Mouse (Mus musculus) midbrain, embryonic 11.5 days (tissue): Measurements from ENCODE around the gene Tyk2. TPM values are rescaled to one million over a fixed set of nuclear protein-coding genes. Genes with fewer than 3 reads are reported as not detected.

ENCODE experiments used
- ATAC-seq: fragments of 200-750 bp; cut with Nextera tagmentation; 2 replicates; pipeline ENCODE4 v1.8.0; 2017; ENCODE audit warnings: moderate TSS enrichment, moderate library complexity; ENCODE audit not compliant: low FRiP score
- DNase-seq: peaks from one replicate; pipeline ENCODE4 v3.0.0; 2015; ENCODE audit warnings: low spot score; ENCODE audit errors: missing footprints
- H3K27ac ChIP-seq: fragments of 300-500 bp; sonication (generic); 2 replicates; pipeline ENCODE4 v1.5.1; 2014; ENCODE audit warnings: low read depth, low read length
- H3K27me3 ChIP-seq: fragments of 300-500 bp; sonication (generic); 2 replicates; pipeline ENCODE4 v1.6.1; 2014; ENCODE audit warnings: mild to moderate bottlenecking, low read length, moderate library complexity, mixed read lengths; ENCODE audit not compliant: control insufficient read depth, insufficient read depth
- H3K36me3 ChIP-seq: fragments of 300-500 bp; sonication (generic); 2 replicates; pipeline ENCODE4 v1.6.1; 2014; ENCODE audit warnings: mild to moderate bottlenecking, low read length, moderate library complexity, mixed read lengths; ENCODE audit not compliant: control insufficient read depth, insufficient read depth
- H3K4me1 ChIP-seq: fragments of 300-500 bp; sonication (generic); 2 replicates; pipeline ENCODE4 v1.6.1; 2014; ENCODE audit warnings: low read length; ENCODE audit not compliant: control insufficient read depth, insufficient read depth
- H3K4me2 ChIP-seq: fragments of 300-500 bp; sonication (generic); 2 replicates; pipeline ENCODE4 v1.6.1; 2014; ENCODE audit warnings: mild to moderate bottlenecking, moderate library complexity
- H3K4me3 ChIP-seq: fragments of 300-500 bp; sonication (generic); 2 replicates; pipeline ENCODE4 v1.5.1; 2014; ENCODE audit warnings: low read depth, low read length
- H3K9ac ChIP-seq: fragments of 300-500 bp; sonication (generic); 2 replicates; pipeline ENCODE4 v1.6.1; 2014; ENCODE audit warnings: low read length
- H3K9me3 ChIP-seq: fragments of 300-500 bp; sonication (generic); 2 replicates; pipeline ENCODE4 v1.6.1; 2016; ENCODE audit warnings: low read length; ENCODE audit not compliant: control insufficient read depth
- WGBS: fragments of 180-500 bp; shearing (Covaris S2); extraction: QIAGEN DNeasy Blood & Tissue Kit; methylation state at CpG from one replicate; pipeline ENCODE4 v1.1.7; 2014; 5-methylcytosine and 5-hydroxymethylcytosine counted together
- polyA plus RNA-seq: library from polyadenylated mRNA; unstranded; fragments of >200 nt; fragmentation: Nextera tagmentation; extraction: Ambion mirVana; gene quantifications from 2 replicates; pipeline ENCODE4 v1.2.1, GENCODE M21; 2014

The Tyk2 gene
- polyA plus RNA-seq, 1 experiment from 2014 or later, result 6.1 TPM

DNA sequence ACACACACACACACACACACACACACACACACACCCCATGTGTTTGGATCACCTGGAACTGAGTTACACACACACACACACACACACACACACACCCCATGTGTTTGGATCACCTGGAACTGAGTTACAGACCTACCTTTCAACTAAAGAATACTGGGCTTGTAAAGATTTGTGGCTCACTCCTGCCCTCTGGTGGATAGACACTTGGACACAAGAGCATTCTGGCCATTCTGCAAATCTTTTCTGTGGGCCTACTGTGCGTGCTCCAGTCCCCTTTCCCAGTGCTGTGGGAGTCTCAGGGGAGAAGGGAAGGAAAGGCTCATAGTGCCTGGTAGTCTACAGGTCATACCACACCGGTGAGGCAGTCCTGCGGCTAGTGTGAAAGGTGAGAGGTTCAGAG, 6.2 kb upstream of the Tyk2 start:
- Histone ChIP-seq H3K4me2 (no peak overlapping the region), H3K4me3 (no peak overlapping the region), H3K9me3 (no peaks in the 10 kb centered on the region), H3K4me1 (no peaks in the 10 kb centered on the region), H3K27ac (no peak overlapping the region), H3K36me3 (peaks cover 28% of the 10 kb centered on the region), H3K27me3 (no peaks in the 10 kb centered on the region), H3K9ac (no peak overlapping the region)
- ATAC-seq, result 0 out of 2 replicates have a peak, but pooled peaks have one; percentile 26
- DNase-seq, result peak; percentile 93
- 57% methylated on average over 3 of the region's 3 CpGs for WGBS

DNA sequence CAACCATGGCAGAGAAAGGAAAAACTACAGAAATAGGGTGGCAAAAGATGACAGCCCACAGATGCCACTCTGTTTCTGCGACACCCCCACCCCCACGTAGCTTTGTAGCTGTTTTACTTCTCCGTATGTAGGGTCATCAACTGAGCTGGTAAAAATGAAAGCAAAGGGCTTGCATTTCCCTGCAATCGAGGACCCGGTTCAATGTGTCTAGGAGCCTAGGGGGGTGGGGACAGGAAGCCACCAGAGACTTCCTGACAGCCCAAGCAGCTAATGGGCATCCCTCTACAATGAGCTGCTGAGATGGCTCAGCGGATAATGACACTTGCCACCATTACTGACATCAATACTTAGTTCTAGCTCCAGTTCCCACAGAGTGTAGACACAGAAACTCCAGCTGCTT, 5.4 kb upstream of the Tyk2 start:
- H3K4me1 ChIP-seq, result no peaks in the 10 kb centered on the region
- no peaks in the 10 kb centered on the region for H3K9me3 ChIP-seq
- no peak for DNase-seq
- peaks cover 22% of the 10 kb centered on the region for H3K36me3 ChIP-seq
- no peak overlapping the region for H3K27ac ChIP-seq
- H3K9ac ChIP-seq, result no peak overlapping the region
- 90% methylated on average over 6 of the region's 6 CpGs for WGBS
- H3K27me3 ChIP-seq, result no peaks in the 10 kb centered on the region
- H3K4me2 ChIP-seq, result no peak overlapping the region
- no peak for ATAC-seq
- no peak overlapping the region for H3K4me3 ChIP-seq

DNA sequence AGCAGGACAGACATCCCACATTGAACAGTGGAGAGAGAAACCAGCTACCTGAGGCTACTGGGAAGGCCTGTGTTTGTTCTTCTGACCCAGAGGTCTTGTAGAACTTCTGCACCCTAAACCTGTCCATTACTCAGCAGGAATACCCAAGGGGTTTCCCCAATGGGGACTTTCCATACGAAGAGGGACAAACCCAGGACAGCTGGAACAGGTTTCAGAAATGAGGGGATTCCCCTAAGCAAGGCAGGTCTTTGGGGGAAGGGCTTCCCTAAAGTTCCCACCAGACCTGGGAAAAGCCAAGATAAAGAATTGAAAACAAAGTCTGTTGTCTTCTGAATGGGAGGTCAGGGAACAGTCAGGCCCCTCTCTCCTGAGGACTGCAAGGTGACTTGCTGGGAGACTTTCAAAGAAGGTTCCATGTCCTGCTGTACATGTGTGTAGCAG, 4.9 kb upstream of the Tyk2 start:
- no peak for ATAC-seq
- Histone ChIP-seq H3K4me2 (no peak overlapping the region), H3K9ac (no peak overlapping the region), H3K27ac (no peak overlapping the region), H3K27me3 (no peaks in the 10 kb centered on the region), H3K36me3 (peaks cover 18% of the 10 kb centered on the region), H3K9me3 (no peaks in the 10 kb centered on the region), H3K4me3 (no peak overlapping the region), H3K4me1 (no peaks in the 10 kb centered on the region)
- no peak for DNase-seq
- WGBS, result 78% methylated on average over 1 of the region's 1 CpGs

DNA sequence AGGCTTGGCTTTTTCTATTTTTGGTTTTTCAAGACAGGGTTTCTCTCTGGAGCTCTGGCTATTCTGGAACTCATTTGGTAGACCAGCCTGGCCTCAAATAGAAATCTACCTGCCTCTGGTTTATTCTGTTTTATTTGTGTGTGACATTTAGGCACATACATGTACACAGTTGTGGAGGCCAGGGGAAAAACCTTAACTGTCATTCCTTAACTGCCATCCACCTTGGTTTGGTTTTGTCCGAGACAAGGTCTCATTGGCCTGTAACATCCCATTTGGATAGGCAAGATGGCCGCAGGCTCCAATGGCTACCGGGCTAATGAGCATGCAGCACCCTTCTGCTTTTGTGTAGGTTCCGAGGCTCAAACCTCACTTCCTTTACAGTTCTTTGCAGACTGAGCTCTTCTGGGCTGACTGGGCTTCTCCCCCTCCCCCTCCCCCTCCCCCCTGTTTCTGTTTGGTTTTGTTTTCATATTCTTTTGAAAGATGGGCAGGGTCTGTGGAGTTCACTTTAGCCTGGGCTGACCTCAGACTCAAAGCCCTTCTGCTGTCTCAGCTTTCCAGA, 4.4 kb upstream of the Tyk2 start:
- Histone ChIP-seq H3K36me3 (peaks cover 13% of the 10 kb centered on the region), H3K9me3 (no peaks in the 10 kb centered on the region), H3K27ac (no peak overlapping the region), H3K4me3 (no peak overlapping the region), H3K4me2 (no peak overlapping the region), H3K9ac (no peak overlapping the region), H3K4me1 (0 out of 2 replicates have a peak, but pooled peaks cover 3% of the 10 kb centered on the region), H3K27me3 (no peaks in the 10 kb centered on the region)
- 76% methylated on average over 4 of the region's 4 CpGs for WGBS
- DNase-seq (no peak), ATAC-seq (no peak)

DNA sequence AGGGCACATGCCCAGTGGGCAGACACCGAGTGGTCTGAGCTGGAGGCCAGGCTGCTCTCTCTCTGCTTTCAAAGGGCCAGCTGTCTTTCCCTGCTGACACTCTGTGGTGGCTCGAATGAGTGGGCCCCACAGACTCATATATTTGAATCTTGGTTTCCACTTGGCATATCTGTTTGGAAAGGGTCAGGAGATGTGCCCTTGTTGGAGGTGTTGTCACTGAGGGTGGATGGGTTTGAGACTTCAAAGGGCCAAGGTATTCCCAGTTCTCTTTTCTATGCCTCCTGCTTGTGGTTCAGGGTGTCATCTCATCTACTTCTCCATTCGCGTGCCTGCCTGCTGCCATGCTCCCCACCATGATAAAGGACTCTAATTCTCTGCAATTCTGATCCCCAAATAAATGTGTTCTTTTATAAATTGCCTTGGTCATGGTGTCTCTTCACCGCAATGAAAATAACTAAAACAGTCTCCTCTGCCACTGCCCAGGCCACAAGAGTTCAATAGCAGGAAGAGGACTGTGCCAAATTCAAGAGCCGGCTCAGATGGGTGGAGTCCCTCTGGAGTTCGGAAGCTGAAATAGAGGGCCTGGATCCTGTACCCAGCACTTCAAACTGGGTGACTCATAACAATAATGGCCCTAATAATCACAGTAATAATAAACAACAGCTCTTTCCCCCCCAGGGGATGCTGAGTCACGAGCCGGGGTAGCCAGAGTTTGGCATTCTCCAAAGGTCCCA, 3.7 kb upstream of the Tyk2 start:
- Histone ChIP-seq H3K9ac (no peak overlapping the region), H3K9me3 (no peaks in the 10 kb centered on the region), H3K4me3 (no peak overlapping the region), H3K36me3 (peaks cover 7% of the 10 kb centered on the region; the same call in 1 of the 2 replicates), H3K4me2 (no peak overlapping the region), H3K4me1 (0 out of 2 replicates have a peak, but pooled peaks cover 4% of the 10 kb centered on the region), H3K27me3 (no peaks in the 10 kb centered on the region), H3K27ac (no peak overlapping the region)
- ATAC-seq (no peak), DNase-seq (no peak)
- 78% methylated on average over 9 of the region's 9 CpGs for WGBS

DNA sequence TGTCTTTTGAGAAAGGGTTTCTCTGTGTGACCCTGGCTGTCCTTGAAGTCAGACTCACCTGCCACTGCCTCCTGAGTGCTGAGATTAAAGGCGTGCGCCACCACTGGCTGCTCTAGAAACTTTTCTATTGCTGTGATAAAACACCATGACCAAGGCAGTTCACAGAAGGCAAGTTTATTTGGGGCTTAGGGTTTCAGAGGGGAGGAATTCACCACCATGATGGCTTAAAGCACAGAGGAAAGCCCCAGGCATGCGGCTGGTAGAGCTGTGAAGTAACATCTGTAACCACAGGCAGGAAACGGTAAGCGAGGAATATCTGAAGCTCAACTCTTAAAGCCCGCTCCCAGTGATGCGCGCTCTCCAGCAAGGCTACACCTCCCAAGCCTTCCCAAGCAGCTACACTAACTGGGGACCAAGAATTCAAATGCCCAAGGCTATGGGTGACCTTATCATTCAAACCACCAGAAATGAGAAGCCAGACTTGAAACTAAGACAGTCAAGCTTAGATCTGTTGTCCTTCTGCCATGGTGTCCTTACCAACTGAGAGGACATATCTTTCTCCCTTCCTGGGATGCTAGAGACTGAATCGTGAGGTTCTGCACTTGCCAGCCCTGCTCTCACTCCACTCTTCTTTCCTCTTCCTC, 2.1 kb upstream of the Tyk2 start:
- Histone ChIP-seq H3K9me3 (no peaks in the 10 kb centered on the region), H3K27me3 (no peaks in the 10 kb centered on the region), H3K36me3 (no peaks in the 10 kb centered on the region), H3K9ac (no peak overlapping the region), H3K4me2 (no peak overlapping the region), H3K4me1 (0 out of 2 replicates have a peak, but pooled peaks cover 4% of the 10 kb centered on the region), H3K4me3 (no peak overlapping the region), H3K27ac (no peak overlapping the region)
- no peak for DNase-seq
- ATAC-seq, result no peak
- 83% methylated on average over 9 of the region's 9 CpGs for WGBS

DNA sequence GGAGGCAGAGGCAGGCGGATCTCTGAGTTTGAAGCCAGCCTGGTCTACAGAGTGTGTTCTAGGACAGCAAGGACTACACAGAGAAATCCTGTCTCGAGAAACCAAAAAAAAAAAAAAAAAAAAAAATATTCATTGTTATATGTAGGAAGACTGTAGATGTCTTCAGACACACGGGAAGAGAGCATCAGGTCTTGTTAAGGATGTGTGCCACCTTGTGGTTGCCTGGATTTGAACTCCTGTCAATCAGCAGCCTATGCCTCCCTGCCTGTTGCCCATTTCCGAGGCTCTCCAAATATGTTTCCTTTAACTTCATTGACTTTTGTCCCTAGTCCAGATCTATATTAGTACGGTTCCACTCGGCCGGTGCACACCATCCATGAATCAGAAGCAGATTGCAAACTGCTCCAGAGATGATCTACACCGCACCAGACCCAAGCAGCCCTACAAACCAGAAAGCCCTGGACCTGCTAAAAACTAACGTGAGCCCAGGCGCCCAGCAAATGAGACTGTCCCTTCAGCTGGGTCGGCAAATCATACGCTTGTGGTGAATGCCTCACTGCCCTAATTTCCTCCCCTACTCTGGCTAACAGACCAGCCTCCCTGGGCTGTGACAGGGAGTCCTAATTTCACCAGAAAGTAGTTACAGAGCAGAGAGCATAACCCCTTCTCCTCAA, 1.2 kb upstream of the Tyk2 start:
- Histone ChIP-seq H3K4me3 (no peak overlapping the region), H3K36me3 (no peaks in the 10 kb centered on the region), H3K4me2 (no peak overlapping the region), H3K27me3 (no peaks in the 10 kb centered on the region), H3K27ac (no peak overlapping the region), H3K9ac (no peak overlapping the region), H3K9me3 (no peaks in the 10 kb centered on the region), H3K4me1 (0 out of 2 replicates have a peak, but pooled peaks cover 4% of the 10 kb centered on the region)
- WGBS, result 86% methylated on average over 12 of the region's 12 CpGs
- ATAC-seq (no peak), DNase-seq (no peak)

DNA sequence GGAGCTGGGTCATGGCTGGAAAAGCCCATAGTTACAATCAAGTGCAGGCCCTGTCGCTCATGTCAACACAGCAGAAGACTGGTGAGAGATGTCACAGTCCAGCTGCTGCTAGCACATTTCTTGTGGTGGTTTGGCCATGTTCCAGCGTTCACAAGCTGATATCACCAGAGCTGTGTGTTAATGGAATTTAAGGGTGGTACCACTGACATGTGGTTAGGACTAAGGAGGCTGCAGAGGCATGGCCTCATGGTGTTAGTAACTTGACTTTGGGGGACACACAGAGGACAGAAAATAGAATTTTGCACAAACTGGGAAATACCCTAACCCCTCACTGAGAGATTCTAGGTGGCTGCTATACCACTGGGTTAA, 4.8 kb downstream of the Tyk2 start:
- WGBS, result 88% methylated on average over 2 of the region's 2 CpGs
- no peak for ATAC-seq
- H3K27me3 ChIP-seq, result no peaks in the 10 kb centered on the region
- H3K36me3 ChIP-seq, result 0 out of 2 replicates have a peak, but pooled peaks cover 2% of the 10 kb centered on the region
- H3K9ac ChIP-seq, result no peak overlapping the region
- H3K4me3 ChIP-seq, result no peak overlapping the region
- H3K9me3 ChIP-seq, result no peaks in the 10 kb centered on the region
- DNase-seq, result no peak
- no peak overlapping the region for H3K27ac ChIP-seq
- H3K4me1 ChIP-seq, result 0 out of 2 replicates have a peak, but pooled peaks cover 4% of the 10 kb centered on the region
- H3K4me2 ChIP-seq, result no peak overlapping the region
